ENCODE assay signal across 21 mouse cellular contexts in the genomic region with DNA sequence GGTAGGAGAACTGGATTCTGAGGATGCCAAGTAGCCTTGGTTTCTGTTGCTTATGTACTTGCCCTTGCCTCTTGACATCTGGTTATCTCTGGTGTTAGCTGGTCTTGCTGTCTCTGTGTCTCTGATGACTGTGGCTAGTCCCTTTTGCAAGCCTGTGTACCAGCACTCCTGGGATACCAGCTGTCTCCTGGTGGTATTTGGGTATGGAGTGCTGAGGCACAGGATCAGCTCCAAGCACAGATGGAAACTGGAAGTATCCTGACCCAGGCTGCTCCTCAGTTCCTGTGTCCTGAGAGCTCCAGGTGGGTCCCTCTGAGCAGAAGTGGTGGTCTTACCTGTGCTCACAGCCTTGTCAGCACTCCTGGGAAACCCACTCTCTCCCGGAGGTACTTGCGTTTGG. TPM values are rescaled to one million over a fixed set of nuclear protein-coding genes. Genes with fewer than 3 reads are reported as not detected.
A peak's percentile ranks its signal among the peaks of the same experiment; 100 is the strongest.
DNase-seq lines count a peak whose midpoint lies in the region; ATAC-seq lines count a peak whose summit lies in the region.
"Had no signal": no experiment of that assay in that cellular context is flagged by ENCODE, and none has a peak within 500 bp of the region (broad histone marks: within the 10 kb centered on the region; RNA-seq: fewer than 3 reads in every experiment).

No protein-coding gene starts in this region.

- no peaks in the 10 kb centered on the region for H3K36me3 ChIP-seq in heart, embryonic 12.5 days
- no peaks in the 10 kb centered on the region for H3K36me3 ChIP-seq in heart, embryonic 10.5 days
- H3K36me3 ChIP-seq in heart, embryonic 11.5 days (ENCODE audit: control insufficient read depth, insufficient read depth, low read length), result no peaks in the 10 kb centered on the region
- H3K36me3 ChIP-seq: G1E had no signal

- 91% methylated on average over 2 of the region's 2 CpGs for WGBS in heart, embryonic 12.5 days
- 94% methylated on average over 2 of the region's 2 CpGs for whole genome bisulfite sequencing in heart, embryonic 10.5 days
- 100% methylated on average over 2 of the region's 2 CpGs for WGBS in heart, embryonic 11.5 days (ENCODE audit: insufficient replicate concordance)

- no peak overlapping the region for H3K9ac ChIP-seq in heart, embryonic 12.5 days
- no peak overlapping the region for H3K9ac ChIP-seq in heart, embryonic 11.5 days (ENCODE audit: low read depth, low read length)

- H3K4me2 ChIP-seq in heart, embryonic 12.5 days, result no peak overlapping the region
- no peak overlapping the region for H3K4me2 ChIP-seq in heart, embryonic 11.5 days

- H3K27ac ChIP-seq in heart, embryonic 12.5 days (ENCODE audit: poor library complexity, severe bottlenecking), result no peak overlapping the region
- no peak overlapping the region for H3K27ac ChIP-seq in heart, embryonic 10.5 days
- no peak overlapping the region for H3K27ac ChIP-seq in heart, embryonic 11.5 days (ENCODE audit: low read depth, low read length)

- H3K4me3 ChIP-seq in heart, embryonic 12.5 days, result no peak overlapping the region
- no peak overlapping the region for H3K4me3 ChIP-seq in heart, embryonic 10.5 days
- H3K4me3 ChIP-seq in heart, embryonic 11.5 days (ENCODE audit: low read depth, low read length), result no peak overlapping the region

- H3K4me1 ChIP-seq in heart, embryonic 12.5 days (replicated peaks), result no peaks in the 10 kb centered on the region
- no peaks in the 10 kb centered on the region for H3K4me1 ChIP-seq in heart, embryonic 10.5 days
- H3K4me1 ChIP-seq in heart, embryonic 11.5 days (ENCODE audit: control insufficient read depth, insufficient read depth, low read length), result no peaks in the 10 kb centered on the region

- ATAC-seq in heart, embryonic 12.5 days (ENCODE audit: insufficient number of reproducible peaks, low FRiP score), result no peak
- no peak for ATAC-seq in heart, embryonic 11.5 days (replicated peaks; ENCODE audit: insufficient number of reproducible peaks, low FRiP score, low TSS enrichment)
- ATAC-seq: activated CD4-positive, CD25-positive, alpha-beta regulatory T cell, adult 4 months; CD4-positive, CD25-positive, alpha-beta regulatory T cell, adult 4 months; Patski had no signal

- no peaks in the 10 kb centered on the region for H3K27me3 ChIP-seq in heart, embryonic 12.5 days (replicated peaks)
- H3K27me3 ChIP-seq in heart, embryonic 10.5 days (ENCODE audit: insufficient read depth, poor library complexity, severe bottlenecking), result no peaks in the 10 kb centered on the region
- no peaks in the 10 kb centered on the region for H3K27me3 ChIP-seq in heart, embryonic 11.5 days (ENCODE audit: control insufficient read depth, insufficient read depth, low read length)
- H3K27me3 ChIP-seq: CH12.LX had no signal

- no peaks in the 10 kb centered on the region for H3K9me3 ChIP-seq in heart, embryonic 12.5 days (replicated peaks)
- no peaks in the 10 kb centered on the region for H3K9me3 ChIP-seq in heart, embryonic 10.5 days
- H3K9me3 ChIP-seq in heart, embryonic 11.5 days (replicated peaks; ENCODE audit: control insufficient read depth, low read length), result no peaks in the 10 kb centered on the region
- H3K9me3 ChIP-seq: G1E had no signal

- peak; percentile 54 for DNase-seq in heart, adult 11 months
- DNase-seq in heart, embryonic 10.5 days (ENCODE audit: low spot score), result peak; percentile 51
- DNase-seq: adrenal gland, adult 2 months; adrenal gland, adult 8-10 months; adrenal gland, postnatal 10 days; adrenal gland, postnatal 14 days; adrenal gland, postnatal 25 days; adrenal gland, postnatal 36 days; B cell, adult 2 months; cerebellum, adult 11 months; cerebellum, adult 11-12 months; cerebellum, adult 18-20 months had no signal

RNA-seq across cellular contexts. Expression of a gene that starts 7.4 kb away (rescaled TPM):
- polyA plus RNA-seq in heart, embryonic 12.5 days (2016; fragmentation: Nextera tagmentation; extraction: Ambion mirVana), result not detected in 2 replicates
- 0.13 TPM in 1 of 2 replicates, not detected in the other for polyA plus RNA-seq in heart, embryonic 10.5 days (2016; fragmentation: Nextera tagmentation; extraction: Ambion mirVana)
- polyA plus RNA-seq in heart, embryonic 11.5 days (2014; fragmentation: Nextera tagmentation; extraction: Ambion mirVana), result not detected in 2 replicates
- polyA plus RNA-seq: adrenal gland, adult 2 months; brain, embryonic 14.5 days; C2C12; CD4-positive, CD25-positive, alpha-beta regulatory T cell, adult 4 months; G1E; Patski had no signal

RNA-seq across cellular contexts. Expression of a gene that starts 11.3 kb away (rescaled TPM):
- 0.04 TPM in 1 of 2 replicates, not detected in the other for polyA plus RNA-seq in heart, embryonic 12.5 days (2016; fragmentation: Nextera tagmentation; extraction: Ambion mirVana)
- 0.10 TPM in 1 of 2 replicates, not detected in the other for polyA plus RNA-seq in heart, embryonic 10.5 days (2016; fragmentation: Nextera tagmentation; extraction: Ambion mirVana)
- 0.06 TPM in 1 of 2 replicates, not detected in the other for polyA plus RNA-seq in heart, embryonic 11.5 days (2014; fragmentation: Nextera tagmentation; extraction: Ambion mirVana)
- polyA plus RNA-seq: activated CD4-positive, CD25-positive, alpha-beta regulatory T cell, adult 4 months; C2C12; CD4-positive, CD25-positive, alpha-beta regulatory T cell, adult 4 months; G1E; Patski had no signal

RNA-seq across cellular contexts. Expression of a gene that starts 32.7 kb away (rescaled TPM):
- 0.32 and 0.42 TPM in 2 replicates for polyA plus RNA-seq in heart, embryonic 12.5 days (2016; fragmentation: Nextera tagmentation; extraction: Ambion mirVana)
- polyA plus RNA-seq in heart, embryonic 10.5 days (2016; fragmentation: Nextera tagmentation; extraction: Ambion mirVana), result 1.5 and 2.0 TPM in 2 replicates
- polyA plus RNA-seq in heart, embryonic 11.5 days (2014; fragmentation: Nextera tagmentation; extraction: Ambion mirVana), result 0.50 and 1.00 TPM in 2 replicates
- polyA plus RNA-seq: activated CD4-positive, CD25-positive, alpha-beta regulatory T cell, adult 4 months; adrenal gland, adult 2 months; C2C12; G1E; Patski had no signal
